Mouse (Mus musculus) bone marrow, adult 2 months (tissue): ENCODE measurements around the gene Gm19668.

Source experiments
- CTCF ChIP-seq: fragments of 200-500 bp; IDR thresholded peaks from 2 replicates; pipeline ENCODE4 v1.5.1; 2011; ENCODE audit warnings: low read length, control low read depth; ENCODE audit not compliant: control insufficient read depth, insufficient read depth
- POLR2A ChIP-seq: fragments of 200-500 bp; IDR thresholded peaks from 2 replicates; pipeline ENCODE4 v1.6.1; 2011; ENCODE audit warnings: low read depth, mild to moderate bottlenecking, control low read depth, low read length, borderline replicate concordance; ENCODE audit not compliant: control insufficient read depth

DNA sequence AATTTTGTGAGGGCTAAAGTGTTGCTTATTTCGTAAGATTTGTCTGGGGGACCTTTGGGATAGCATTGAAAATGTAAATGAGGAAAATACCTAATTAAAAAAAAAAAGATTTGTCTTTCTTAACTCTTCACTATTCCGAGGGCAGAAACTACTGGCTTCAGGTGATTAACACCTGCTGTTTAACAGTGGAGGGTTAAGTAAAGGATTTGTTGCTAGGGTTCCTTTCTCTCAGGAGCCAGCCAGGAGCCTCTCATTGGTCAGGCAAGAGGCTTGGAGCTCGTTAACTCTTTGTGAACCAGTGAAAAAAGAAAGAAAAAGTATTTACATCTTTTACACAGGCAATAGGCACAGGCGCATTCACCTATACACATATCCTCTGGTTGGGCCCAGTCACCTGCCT, 20.3 kb upstream of the Gm19668 start:
- TF ChIP-seq CTCF, result no peak
- no peak for TF ChIP-seq POLR2A
